Mouse (Mus musculus) cerebellum, adult 18-20 months (tissue): ENCODE data around the gene Cars.
"Not testable (repeated sequence)": the region's sequence is repeated elsewhere in the genome, so short reads cannot be mapped to it uniquely, and the experiment has no call there.

Experiments
- DNase-seq, 2 experiments: peaks; one replicate each; pipeline ENCODE4 v3.0.0; 2021

Gene Cars

DNA sequence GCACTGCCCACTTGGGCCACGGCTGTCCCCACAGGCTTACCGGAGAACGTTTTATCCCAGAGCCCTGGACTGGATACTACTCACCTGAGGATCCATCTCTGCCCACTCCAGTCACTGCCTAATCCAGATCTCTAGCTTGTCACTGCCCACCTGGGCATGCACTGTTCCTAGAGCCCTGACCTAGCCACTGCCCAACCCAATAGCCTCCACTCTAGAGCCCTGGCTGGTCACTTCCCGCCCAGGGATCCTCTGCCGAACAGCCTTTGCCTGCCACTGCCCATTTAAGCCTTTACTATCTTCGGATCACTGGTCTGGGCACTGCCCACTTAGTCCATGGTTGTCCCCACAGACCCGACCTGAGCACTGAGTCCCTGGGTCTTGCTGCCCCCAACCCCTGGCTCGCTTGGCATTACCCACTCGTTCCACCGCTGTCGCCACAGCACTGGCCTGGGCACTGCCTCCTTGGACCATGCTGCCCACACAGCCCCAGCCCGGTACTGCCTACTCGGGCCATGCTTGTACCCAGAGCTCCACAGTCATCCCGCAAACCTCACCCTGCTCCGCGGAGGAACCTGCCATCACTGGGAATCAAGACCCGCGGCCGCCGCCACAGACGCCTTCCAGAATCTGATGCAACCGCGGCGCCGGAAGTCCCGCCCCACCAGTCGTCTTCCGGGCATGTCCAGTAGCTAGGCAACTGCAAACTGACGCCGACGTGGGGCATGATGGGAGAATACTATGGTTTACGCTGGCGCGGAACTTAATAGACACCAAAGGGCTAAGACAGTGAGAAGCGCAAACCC, at the start of gene Cars:
Gene Cars, minus strand, starts transcription at position 663 of the 803 bp plus-strand sequence.
- peak; percentile 93 to 96 for DNase-seq

DNA sequence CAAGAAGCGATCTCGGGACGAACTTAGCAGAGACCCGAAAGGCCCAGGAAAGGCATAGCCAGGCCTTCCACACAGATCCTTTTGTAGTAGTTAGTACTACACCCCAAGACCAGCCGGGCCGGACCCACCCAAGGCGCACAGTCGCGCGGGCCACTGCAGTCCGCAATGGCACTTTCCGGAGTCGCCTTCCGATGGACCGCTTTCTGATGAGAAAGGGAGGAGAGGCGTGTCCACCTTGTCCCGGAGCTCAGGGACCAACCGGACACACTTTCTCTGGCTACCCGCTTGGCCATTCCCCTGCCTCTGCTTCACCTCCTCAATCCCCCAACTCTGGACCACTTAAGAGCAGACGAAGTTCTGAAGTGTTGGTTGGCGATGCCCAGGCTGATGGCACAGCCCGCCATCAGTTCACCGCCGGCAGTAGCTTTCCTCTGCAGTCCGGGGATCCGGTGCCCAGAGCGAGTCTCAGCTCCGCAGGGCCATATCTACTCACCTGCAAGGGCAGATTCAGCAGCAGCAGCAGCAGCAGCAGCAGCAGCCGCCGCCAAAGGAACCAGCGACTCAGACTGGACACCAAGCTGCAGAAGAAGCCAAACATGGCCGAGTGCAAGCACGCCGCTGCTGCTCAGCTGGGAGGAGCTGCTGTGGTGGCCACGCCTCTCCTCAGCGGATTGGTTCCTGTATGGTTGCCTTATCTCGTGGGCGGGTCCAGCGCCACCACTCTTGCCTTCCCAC, 49.3 kb upstream of the Cars start, which contains the start of gene Tnfrsf22:
Gene Tnfrsf22, minus strand, starts transcription at position 628 of the 735 bp plus-strand sequence.
- DNase-seq, result peak; percentile 43 to 56

DNA sequence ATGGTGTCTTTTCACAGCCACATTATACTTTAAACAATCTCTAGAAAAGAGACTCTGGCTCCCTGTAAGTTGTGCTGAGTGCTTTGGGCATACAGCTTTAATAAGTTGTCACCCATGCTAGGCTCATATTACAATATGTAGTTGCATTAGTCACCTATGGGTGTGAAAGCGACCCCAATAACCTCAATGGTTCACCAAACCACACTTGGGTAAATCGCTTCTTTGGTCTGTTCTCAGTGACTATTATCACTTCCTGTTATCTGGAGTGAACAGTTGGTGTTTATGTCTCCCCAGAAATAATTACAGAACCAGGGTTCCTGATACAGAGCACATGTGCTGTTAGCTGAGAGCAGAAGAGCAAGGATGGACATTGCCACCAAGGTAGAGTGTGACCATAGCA, 44.1 kb upstream of the Cars start:
- DNase-seq, result not testable (repeated sequence)

DNA sequence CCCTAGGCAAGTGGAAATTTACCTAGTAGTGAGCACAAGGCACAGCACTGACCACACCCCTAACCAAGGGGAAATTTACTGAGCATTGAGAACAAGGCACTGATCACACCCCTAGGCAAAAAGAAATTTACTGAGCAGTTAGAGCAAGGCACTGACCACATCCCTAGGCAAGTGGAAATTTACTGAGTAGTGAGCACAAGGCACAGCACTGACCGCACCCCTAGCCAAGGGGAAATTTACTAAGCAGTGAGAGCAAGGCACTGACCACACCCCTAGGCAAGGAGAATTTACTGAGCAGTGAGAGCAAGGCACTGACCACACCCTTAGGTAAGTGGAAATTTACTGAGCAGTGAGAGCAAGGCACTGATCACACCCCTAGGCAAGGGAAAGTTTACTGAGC, 36.8 kb upstream of the Cars start:
- DNase-seq, result no peak

DNA sequence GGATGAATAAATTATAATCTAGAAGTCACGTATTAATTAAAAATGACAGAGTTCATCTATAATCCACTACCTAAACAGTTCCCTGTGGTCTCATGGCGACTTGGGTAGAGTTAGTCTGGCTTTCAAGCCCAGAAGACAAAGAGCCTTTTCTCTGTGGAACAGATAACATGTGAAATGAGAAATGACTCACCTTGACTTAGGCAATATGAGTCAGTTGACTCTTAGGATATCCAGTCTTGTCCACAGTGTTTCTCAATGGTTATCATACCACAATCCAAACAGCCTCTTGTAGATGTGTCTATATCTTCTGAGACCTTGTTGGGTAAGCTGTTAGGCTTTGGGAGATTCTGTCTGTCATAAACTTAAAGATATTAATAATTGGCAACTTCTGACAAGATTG, 31.6 kb upstream of the Cars start:
- DNase-seq, result no peak

DNA sequence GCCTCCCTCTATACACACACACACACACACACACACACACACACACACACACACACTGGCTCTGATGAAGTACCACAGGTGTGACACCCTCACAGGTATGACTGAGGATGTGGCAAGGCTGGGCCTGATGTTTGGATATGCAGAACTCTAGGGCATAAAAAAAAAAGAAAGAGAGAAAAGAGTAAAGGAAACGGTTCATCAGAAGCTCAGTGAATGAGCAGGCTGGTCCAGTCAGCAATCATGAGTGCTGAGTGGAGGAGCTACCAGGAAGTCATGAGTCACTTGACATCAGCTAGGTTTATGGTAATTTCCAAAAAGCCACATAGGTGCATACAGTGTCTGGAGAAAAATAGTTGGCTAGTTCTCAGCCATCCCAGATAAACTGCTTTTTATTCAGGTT, 29.6 kb upstream of the Cars start:
- no peak for DNase-seq

DNA sequence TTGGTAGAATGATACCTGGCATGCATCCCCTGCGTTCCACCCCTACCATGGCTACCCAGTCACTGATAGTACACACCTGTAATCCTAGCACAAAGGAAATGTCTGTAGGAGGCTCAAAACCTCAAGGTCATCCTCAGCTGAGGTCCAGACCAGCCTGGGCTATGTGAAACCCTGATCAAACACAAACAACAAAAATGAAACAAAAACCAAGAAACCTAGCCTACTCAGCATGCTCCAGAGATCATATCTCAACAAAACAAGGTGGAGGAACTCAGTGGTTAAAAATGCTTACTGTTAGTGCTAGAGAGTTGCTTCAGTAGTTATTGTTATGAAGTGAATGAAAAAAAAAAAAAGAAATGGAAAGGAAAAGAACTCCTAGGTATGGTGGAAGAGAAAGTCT, 28.6 kb upstream of the Cars start, which contains the start of gene Tnfrsf26:
Gene Tnfrsf26, minus strand, starts transcription at position 183 of the 400 bp plus-strand sequence.
- DNase-seq, result no peak

DNA sequence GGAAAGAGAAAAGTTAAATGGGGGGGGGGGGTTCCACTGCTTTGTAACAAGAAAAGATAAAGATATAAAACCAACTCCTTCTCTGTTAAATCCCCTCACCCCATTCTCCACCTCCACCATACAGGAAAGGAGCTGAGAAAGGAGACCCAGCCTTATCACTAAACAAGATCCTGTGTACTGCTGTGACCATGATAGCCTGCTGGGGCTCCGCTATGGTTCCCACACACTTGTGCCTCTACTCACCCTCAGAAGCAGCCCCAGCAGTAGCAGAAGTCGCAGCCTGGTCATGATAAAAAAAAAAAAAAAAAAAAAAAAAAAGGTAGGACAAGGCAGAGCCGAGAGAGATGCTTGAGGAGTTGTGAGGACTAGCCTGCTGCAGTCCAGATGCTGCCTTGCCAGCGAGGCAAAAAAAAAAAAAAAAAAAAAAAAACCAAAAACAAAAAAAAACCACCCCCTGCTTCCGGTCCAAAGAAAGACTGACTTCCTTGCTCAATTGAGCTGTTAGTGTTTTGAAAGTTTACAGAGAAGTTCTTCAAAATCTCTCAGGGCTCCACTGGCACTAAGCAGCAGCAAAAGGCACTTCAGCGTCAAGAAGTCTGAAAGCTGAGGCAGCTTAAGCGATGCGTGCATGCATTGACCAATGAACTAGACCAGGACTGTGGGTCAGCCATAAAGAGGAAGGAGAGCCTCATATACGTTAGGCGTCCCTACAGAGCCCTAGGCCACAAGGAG, 27.8 kb upstream of the Cars start:
- no peak for DNase-seq

DNA sequence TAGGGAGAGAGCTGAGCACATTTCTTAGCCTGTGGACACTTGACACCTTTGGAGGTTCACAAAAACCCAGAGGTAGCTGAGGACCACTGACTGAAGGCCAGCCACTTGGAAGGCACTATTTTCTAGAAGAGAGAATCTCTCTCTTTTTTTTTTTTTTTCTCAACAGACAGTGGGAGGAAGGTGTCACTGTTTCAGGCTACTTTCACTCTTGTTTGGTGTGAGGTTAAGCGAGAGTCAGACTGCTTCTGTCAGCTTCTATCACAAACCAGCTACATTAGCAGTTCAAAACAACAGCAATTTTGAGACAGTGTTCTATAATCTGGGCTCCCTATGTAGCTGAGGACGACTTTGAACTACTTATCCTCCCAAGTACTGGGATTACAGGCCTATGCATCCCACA, 26.3 kb upstream of the Cars start:
- no peak for DNase-seq

DNA sequence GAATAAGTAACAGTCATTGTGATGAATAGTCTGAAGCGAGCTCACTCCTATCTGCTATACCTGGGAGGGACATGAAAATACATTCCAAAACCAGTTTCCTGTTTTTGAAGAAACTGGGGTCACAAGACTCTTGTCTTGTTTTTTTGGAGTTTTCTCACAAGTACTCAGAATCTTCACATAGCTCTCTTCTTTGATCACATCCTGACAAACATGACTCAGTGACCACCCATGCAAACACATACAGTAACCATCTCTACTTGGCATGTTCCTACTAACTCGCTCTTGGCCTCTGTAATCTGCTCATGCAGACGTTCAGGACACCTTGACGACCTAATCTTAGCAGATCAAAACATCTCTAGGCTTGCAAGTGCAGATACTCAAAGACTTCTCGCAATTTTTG, 25.3 kb upstream of the Cars start:
- no peak for DNase-seq

DNA sequence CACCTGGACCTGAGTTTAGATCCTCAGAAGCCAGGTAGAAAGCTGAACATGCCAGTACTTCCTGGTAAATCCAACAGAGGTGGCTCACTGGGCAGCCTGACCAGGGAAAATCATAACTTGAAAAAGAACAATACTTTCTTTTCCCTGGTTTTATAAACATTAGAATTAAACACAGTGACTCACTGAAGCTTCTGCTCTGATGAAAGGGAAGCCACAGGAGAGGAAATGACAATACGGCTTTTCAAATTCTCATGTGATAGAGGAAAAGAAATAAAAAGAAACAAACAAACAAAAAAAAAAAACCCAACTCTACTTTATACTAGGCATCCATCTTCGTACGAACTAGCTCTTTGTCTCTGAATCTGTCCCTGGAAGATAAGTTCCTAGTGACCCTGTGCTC, 24.7 kb upstream of the Cars start:
- no peak for DNase-seq

DNA sequence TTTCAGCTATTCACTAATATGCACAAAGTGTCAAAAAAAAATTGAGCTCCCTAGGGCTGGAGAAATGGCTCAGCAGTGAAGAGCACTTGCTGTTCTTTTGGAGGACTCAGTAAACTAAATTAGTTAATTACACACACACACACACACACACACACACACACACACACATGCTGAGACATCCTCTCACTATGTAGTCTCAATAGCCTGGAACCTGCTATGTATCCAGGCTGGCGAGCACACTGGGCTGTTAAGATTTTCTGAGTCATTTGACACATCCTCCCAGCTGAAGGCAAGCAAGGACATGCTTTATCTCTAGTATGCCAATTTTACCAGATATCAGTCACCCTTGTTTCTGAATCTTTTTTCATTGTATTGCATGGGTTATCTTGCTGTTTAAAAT, 21.1 kb upstream of the Cars start:
- DNase-seq, result no peak

DNA sequence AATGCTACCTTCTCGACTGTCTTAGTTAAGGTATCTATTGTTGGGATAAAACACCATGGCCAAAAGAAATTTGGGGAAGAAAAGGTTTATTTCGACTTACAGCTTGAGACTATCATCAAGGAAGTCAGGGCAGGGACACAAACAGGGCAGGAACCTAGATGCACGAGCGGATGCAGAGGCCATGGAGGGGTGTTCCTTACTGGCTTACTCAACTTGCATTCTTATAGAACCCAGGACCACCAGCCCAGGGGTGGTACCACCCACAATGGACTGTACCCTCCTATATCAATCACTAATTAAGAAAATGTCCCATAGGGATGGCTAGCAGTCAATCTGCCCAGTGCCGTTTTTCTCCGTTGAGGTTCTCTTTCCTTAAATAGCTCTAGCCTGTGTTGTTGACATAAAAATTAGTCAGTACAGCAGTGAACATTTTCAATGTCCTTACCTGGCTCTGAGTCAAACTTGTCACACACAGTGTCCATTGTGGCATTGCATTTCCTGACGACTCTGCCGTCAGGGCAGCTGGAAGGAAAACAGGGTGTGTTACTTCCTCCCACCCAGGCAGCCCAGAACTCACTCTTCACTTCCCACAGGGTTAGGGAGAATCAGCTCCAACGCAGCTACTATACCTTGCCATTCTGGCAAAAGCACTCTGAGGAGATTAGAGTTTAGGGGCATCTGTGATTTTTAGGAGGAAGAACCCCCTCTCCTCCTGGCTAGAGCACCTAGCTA, 14.7 kb upstream of the Cars start:
- no peak for DNase-seq

DNA sequence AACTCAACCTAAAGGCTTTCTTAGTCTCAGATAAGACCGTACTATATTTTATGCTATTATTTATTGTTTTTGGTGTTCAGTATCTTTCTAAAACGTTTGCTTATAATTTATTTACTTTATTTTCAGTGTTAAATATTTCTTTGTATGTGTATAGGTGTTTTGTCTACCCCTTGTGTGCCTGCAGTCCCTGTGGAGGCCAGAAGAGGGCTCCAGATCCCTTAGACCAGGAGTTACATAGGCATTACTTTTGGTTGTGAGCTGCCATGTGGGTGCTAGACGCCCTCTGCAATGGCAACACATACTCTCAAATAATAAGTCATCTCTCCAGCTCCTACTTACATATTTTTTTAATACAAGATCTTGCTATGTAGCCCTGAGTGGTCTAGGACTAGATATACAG, 12.3 kb upstream of the Cars start:
- DNase-seq, result no peak

DNA sequence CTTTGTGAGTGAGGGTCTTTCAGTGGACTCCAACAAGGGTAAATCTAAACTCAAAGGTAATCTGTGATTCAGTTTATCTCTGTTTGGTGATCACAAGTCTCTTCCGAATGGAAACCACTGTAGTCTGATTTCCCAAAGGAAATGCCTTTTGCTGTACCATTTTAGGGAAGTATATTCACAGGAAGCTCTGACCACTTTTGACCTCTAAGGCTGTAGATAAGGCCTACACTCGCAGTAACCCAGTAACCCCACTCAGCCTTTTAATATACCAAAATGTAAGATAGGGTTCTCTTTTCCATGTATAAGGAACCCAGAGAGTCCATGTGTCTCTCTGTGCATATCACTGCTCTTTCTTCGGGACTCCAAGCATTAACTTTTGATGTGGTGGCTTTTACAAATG, 5.4 kb upstream of the Cars start:
- DNase-seq, result no peak

DNA sequence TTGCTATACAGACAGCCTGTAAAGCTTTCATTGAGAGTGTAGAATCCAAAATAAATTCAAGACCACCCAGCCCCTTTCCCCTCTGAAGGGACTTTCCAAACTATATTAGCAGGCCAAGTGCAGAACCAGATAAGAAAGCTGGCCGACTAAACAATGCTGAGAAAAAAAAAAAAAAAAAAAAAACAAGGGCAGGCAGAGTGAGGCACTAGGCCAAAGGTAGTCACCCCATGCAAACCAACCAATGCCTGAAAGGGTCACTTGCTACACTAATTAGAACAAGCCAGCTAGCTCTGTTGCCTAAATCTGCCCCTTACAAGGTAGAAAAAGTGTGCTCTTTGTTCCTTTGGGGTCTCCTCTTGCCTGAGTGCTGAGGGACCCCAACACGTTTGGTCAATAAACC, 5.0 kb upstream of the Cars start:
- no peak for DNase-seq

DNA sequence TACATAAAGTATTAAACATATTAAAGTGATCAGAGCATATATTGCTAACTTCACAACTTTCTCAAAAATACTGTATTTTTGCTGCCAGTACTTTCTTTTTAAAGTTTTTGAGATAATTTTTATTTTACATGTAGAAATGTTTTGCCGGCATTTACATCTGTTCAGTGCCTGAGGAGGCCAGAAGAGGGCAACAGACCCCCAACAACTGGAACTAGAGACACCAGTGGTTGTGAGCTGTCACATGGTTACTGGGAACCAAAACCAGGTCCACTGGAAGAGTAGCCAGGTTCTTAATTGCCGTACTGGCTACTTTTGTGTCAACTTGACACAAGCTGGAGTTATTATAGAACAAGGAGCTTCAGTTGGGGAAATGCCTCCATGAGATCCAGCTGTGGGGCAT, 1.8 kb upstream of the Cars start:
- DNase-seq, result no peak

DNA sequence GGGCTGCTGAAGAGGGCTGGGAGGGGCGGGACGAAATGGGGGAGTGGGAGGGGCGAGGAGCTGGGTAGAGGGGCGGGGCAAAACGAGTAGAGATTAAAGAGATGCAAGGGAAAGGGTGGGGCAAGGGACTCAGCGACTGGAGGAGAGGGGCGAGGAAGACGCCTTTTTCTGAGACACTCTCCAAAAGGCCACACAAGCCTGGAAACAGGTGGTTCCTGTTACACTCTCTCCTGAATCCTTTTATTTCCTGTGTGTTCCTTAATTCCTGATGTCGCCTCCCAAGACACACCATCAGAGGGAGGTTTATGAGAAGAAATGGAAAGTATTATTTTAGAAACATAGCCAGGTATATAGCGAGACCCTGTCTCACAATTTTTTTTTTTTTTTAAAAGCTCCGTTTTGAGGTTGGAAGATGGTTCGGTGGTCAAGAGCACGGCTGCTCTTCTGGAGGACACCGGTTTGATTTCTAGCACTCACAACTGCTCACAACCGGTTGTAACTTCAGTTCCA, 396 bp upstream of the Cars start:
- DNase-seq, result no peak

DNA sequence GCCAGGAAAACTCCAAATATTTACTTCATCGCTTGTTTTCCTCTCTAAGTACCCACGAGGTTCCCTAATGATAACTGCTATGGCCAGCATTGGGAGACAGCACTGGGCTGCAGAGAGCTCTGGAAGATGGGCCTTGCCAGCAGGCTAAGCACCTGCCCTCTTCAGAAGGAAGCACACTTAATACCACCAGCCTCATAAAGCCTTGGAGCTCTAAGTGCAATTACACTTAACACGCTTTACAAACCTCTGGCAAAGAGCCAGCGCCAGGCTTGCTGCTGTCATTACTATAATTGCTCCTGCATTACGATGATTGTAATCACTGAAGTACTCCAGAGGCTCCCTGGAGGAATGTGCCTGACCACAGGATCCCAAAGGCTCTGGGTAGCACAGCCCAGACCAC, 5.0 kb downstream of the Cars start:
- no peak for DNase-seq

DNA sequence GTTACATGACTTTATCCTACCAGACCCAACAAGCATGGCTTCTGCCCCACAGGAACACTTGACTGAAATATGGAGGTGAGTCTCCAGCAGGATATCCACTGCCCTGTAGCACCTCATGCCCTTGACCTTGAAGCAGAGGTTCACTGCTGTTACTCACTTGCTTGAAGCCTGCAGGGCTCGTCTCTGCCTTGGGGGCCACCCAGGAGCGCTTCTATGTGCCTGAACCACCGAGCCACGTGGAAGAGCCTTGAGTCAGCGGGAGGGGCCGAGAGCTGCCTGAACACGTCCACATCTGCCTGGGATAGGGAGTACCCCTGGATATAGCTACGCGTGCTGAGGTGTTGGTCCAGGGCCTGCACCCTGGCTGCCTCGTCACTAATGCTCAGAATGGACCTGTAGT, 7.6 kb downstream of the Cars start:
- DNase-seq, result no peak

DNA sequence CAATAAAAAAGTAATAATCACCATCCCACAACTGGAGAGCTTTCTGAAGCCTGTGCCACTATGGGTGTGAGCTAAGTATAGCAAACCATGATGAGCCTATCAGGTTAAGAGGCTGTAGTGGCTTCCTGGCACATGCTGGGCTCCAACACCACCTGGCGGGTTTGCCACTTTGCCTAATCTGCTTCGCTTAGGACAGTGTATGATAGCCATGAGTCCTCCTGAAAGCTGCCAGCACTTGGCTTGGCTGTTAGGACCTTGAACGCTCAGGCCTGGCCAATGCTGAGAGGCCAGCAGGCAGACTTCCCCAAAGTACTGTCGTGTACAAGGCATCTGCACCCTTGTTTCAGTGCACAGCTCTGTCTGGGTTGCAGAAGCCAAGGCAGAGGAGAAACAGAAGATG, 11.9 kb downstream of the Cars start:
- peak; percentile 53 to 73 for DNase-seq

DNA sequence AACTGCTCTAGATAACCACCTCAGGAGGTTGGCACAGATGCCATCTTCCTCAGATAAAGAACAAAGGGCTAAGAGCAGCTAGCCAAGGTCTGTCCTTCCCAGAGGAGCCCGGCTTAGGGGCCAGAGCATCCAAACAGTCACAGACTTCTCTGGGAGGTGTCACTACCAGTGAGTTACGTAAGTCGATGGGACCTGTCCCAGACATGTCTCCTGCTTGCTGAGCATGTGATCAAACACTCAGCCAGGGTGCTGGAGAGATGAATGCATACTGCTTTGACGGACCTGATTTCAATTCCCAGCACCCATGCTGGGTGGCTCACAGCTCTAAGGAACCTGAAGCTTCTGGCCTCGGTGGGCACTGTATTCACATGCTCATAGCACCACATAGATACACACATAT, 12.3 kb downstream of the Cars start:
- peak; percentile 17 to 27 for DNase-seq

DNA sequence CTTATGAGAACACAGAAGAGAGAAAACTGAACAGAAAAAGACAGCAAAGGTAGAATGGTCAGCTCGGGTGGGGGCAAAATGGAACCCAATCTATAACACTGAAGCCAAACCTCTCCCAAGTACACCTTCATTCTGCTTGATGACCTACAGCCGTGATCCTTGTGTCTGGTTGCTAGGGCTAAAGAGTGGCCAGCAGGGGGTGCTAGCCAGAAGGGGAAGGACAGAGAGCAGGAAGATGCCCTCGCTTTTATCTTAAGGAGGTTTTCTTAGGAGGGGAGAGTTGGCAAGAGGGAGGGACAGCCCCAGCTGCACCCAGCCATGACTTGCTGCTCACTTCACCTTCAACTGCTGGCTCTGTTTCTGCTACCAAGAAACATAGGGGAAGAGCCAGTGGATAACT, 15.9 kb downstream of the Cars start:
- peak; percentile 47 to 59 for DNase-seq
